Mouse (Mus musculus) R1 (cell line): Measurements from ENCODE around the gene Zbtb42.

Experiments used
- DNase-seq: peaks from one replicate; pipeline ENCODE4 v3.0.0-alpha.2; 2018; ENCODE audit warnings: low read depth, low spot score

Gene Zbtb42

GRCm38 (mm10) chr12:112727801-112728200 lies 49.2 kb downstream of the Zbtb42 start:
- DNase-seq = no peak

GRCm38 (mm10) chr12:112730808-112731207 lies 52.2 kb downstream of the Zbtb42 start:
- DNase-seq = no peak
